Mouse (Mus musculus) lung, adult 2 months (tissue): Measurements from ENCODE around the gene Rabep1.

Source experiments
- CTCF ChIP-seq: fragments of 200-500 bp; IDR thresholded peaks from 2 replicates; pipeline ENCODE4 v1.5.1; 2011; ENCODE audit warnings: mild to moderate bottlenecking, low read length, control low read depth; ENCODE audit not compliant: insufficient read depth
- POLR2A ChIP-seq: fragments of 200-500 bp; IDR thresholded peaks from 2 replicates; pipeline ENCODE4 v1.6.1; 2011; ENCODE audit warnings: low read depth, mild to moderate bottlenecking, control low read depth, low read length, borderline replicate concordance; ENCODE audit errors: extremely low read depth

DNA sequence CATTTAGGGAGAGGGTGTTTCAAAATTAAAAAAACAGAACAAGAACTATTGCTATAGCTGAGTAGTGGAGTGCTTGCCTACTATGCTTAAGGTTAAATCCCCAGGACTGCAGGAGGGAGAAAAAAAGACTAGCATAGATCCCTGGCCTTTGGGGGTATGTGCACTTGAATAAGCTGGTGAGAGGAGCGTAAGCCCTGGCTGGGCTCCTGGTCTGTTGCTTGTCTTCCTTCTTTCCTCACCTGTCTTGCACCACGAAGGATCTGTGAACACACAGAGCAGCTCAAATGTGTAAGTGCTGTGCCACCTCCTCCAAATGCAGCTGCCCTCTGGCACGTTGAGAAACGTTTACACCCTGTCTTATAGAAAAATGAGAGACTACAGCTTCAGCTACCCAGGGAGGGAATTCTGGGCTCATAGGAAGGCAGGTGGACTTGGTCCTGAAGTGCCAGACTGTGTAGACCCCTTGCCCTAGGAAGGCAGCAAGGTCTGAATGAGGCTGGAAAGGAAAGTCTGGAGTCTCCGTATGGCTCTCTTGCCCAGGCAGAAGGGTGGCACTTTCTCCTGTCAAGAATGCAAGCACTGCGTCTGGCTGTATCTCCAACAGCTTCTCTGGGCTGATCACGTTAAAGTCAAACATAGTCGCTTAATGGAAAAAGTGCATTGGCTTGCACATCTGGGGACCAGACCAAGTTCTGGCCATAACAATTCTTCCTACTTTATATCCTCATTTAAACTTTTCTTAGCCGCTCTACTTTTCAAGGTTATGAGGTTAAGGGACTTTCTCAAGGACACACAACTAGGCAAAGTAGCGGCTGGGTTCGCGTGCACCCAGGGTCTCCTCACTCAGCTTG is 652 bp upstream of the Rabep1 start:
- TF ChIP-seq POLR2A (no peak), CTCF (no peak)
